Mouse (Mus musculus) cortical plate, adult 2 months (tissue): ENCODE data around the gene Gm5415. TPM values are rescaled to one million over a fixed set of nuclear protein-coding genes. Genes with fewer than 3 reads are reported as not detected.
A peak's percentile ranks its signal among the peaks of the same experiment; 100 is the strongest.
"Not testable (repeated sequence)": the region's sequence is repeated elsewhere in the genome, so short reads cannot be mapped to it uniquely, and the experiment has no call there.

Experiments used
- H3K27ac ChIP-seq: fragments of 200-500 bp; 2 replicates; pipeline ENCODE4 v1.5.1; 2012; ENCODE audit warnings: low read length, control low read depth, inconsistent platforms; ENCODE audit not compliant: insufficient read depth
- H3K4me1 ChIP-seq: fragments of 200-500 bp; 2 replicates; pipeline ENCODE4 v1.6.1; 2011; ENCODE audit warnings: low read length; ENCODE audit not compliant: control insufficient read depth, insufficient read depth
- H3K4me3 ChIP-seq: fragments of 200-500 bp; 2 replicates; pipeline ENCODE4 v1.5.1; 2011; ENCODE audit warnings: mild to moderate bottlenecking, low read length, control low read depth; ENCODE audit not compliant: insufficient read depth
- CTCF ChIP-seq: fragments of 200-500 bp; IDR thresholded peaks from 2 replicates; pipeline ENCODE4 v1.5.1; 2011; ENCODE audit warnings: mild to moderate bottlenecking, control low read depth, low read length; ENCODE audit not compliant: insufficient read depth; ENCODE audit errors: extremely low read depth
- POLR2A ChIP-seq: fragments of 200-500 bp; IDR thresholded peaks from 2 replicates; pipeline ENCODE4 v1.6.1; 2011; ENCODE audit warnings: mild to moderate bottlenecking, low read length, control low read depth; ENCODE audit not compliant: insufficient read depth; ENCODE audit errors: extremely low read depth
- polyA plus RNA-seq: library from polyadenylated mRNA; depleted of rRNA; stranded (reverse); fragments of >200 nt; gene quantifications from 2 replicates; pipeline ENCODE4 v1.2.3, GENCODE M21; 2012; rRNA removed

Gene Gm5415
- not detected in 2 replicates for polyA plus RNA-seq

DNA sequence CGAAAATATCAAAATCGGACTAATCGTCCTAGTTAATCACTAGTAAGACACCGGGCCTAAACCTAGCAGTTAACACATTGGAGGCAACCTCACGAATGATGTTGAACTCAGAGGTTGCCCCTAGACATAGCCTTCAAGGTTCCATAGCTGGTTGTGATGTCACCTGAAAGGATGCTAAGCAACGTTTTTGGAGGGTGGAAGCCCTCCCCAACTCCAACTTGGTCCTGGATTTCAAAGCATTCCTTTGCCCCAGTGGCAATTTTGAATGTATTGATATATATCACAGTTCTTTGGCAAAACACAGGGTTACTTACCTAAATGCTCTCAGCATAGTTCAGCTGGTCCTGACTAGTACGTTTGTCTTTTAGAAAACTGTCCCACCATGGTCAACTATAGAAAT is at the start of gene Gm5415:
Gene Gm5415, minus strand, starts transcription at position 101 of the 400 bp plus-strand sequence.
- H3K4me3 ChIP-seq, H3K4me1 ChIP-seq, H3K27ac ChIP-seq: not testable (repeated sequence)

- H3K4me3 ChIP-seq: no peak overlapping the region
- TF ChIP-seq CTCF (no peak), POLR2A (no peak)
- no peaks in the 10 kb centered on the region for H3K4me1 ChIP-seq
- H3K27ac ChIP-seq: no peak overlapping the region
These were observed 21.8 kb upstream of the Gm5415 start for GRCm38 (mm10) chr1:32568901-32569300.

- TF ChIP-seq POLR2A: no peak
- TF ChIP-seq CTCF: peak; percentile 63; the same call in 1 of the 2 replicates
- no peak overlapping the region for H3K27ac ChIP-seq
- no peaks in the 10 kb centered on the region; the same call in 1 of the 2 replicates for H3K4me1 ChIP-seq
- H3K4me3 ChIP-seq: no peak overlapping the region
These were observed 6.8 kb upstream of the Gm5415 start for GRCm38 (mm10) chr1:32553925-32554324.

GRCm38 (mm10) chr1:32553459-32553858 is 6.4 kb upstream of the Gm5415 start:
- H3K4me3 ChIP-seq: no peak overlapping the region
- no peak for TF ChIP-seq CTCF
- no peak for TF ChIP-seq POLR2A
- no peaks in the 10 kb centered on the region; the same call in 1 of the 2 replicates for H3K4me1 ChIP-seq
- H3K27ac ChIP-seq: no peak overlapping the region

DNA sequence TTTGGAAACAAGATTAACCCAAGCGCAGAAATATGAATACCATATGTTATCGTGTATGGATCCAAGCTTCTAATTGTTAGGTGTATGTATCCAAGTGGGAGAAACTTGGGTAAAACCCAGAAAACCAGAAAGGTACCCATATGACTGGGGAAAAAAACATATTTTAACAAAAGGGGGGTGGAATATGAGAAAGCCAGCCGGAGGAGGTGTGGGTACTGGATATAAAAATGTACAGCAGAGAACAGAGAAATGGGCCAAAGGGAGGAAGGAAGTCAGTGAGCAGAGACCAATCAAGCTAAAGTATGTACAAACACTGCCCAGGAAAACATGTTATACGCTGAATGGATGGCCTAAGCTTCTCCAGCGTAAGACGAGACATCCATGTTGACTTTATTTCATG is 43.7 kb downstream of the Gm5415 start:
- Histone ChIP-seq H3K27ac (peak overlapping the region; percentile 74), H3K4me1 (no peaks in the 10 kb centered on the region; the same call in 1 of the 2 replicates), H3K4me3 (no peak overlapping the region)
- TF ChIP-seq POLR2A (no peak), CTCF (no peak)
